Mouse (Mus musculus) kidney, postnatal 0 days (tissue): ENCODE measurements around the gene Olfr229. TPM values are rescaled to one million over a fixed set of nuclear protein-coding genes. Genes with fewer than 3 reads are reported as not detected.
"Not testable (repeated sequence)": the region's sequence is repeated elsewhere in the genome, so short reads cannot be mapped to it uniquely, and the experiment has no call there.

Source experiments
- ATAC-seq: fragments of 200-750 bp; cut with Nextera tagmentation; replicated peaks from 2 replicates; pipeline ENCODE4 v1.8.0; 2017; ENCODE audit warnings: low read depth, moderate number of reproducible peaks, moderate TSS enrichment, moderate library complexity; ENCODE audit not compliant: low FRiP score
- DNase-seq: peaks from one replicate; pipeline ENCODE4 v3.0.0-alpha.2; 2016; ENCODE audit warnings: low spot score
- H3K27ac ChIP-seq: fragments of 300-500 bp; sonication (generic); 2 replicates; pipeline ENCODE4 v1.5.1; 2014; ENCODE audit warnings: mild to moderate bottlenecking
- H3K27me3 ChIP-seq: fragments of 300-500 bp; sonication (generic); 2 replicates; pipeline ENCODE4 v1.6.1; 2014; ENCODE audit warnings: low read length, mixed read lengths; ENCODE audit not compliant: insufficient read depth
- H3K36me3 ChIP-seq: fragments of 300-500 bp; sonication (generic); 2 replicates; pipeline ENCODE4 v1.6.1; 2014; ENCODE audit warnings: low read length, mixed read lengths; ENCODE audit not compliant: insufficient read depth
- H3K4me1 ChIP-seq: fragments of 300-500 bp; sonication (generic); replicated peaks from 2 replicates; pipeline ENCODE4 v1.6.1; 2014; ENCODE audit warnings: antibody characterized with exemption, low read length, mixed read lengths; ENCODE audit not compliant: insufficient read depth
- H3K4me2 ChIP-seq: fragments of 300-500 bp; sonication (generic); 2 replicates; pipeline ENCODE4 v1.6.1; 2014; ENCODE audit warnings: mild to moderate bottlenecking, low read length, moderate library complexity, mixed read lengths
- H3K4me3 ChIP-seq: fragments of 300-500 bp; sonication (generic); replicated peaks from 2 replicates; pipeline ENCODE4 v1.5.1; 2014; ENCODE audit warnings: low read depth, low read length
- H3K9ac ChIP-seq: fragments of 300-500 bp; sonication (generic); 2 replicates; pipeline ENCODE4 v1.6.1; 2014; ENCODE audit warnings: low read depth, low read length
- H3K9me3 ChIP-seq: fragments of 300-500 bp; sonication (generic); replicated peaks from 2 replicates; pipeline ENCODE4 v1.6.1; 2016; ENCODE audit warnings: low read length, inconsistent platforms, mixed read lengths
- CTCF ChIP-seq: IDR thresholded peaks from 2 replicates; pipeline ENCODE4 v1.5.1; 2016; ENCODE audit warnings: antibody characterized with exemption, low read depth, mild to moderate bottlenecking, moderate library complexity
- WGBS: fragments of 180-500 bp; shearing (Covaris S2); extraction: QIAGEN DNeasy Blood & Tissue Kit; methylation state at CpG from one replicate; pipeline ENCODE4 v1.1.7; 2014; 5-methylcytosine and 5-hydroxymethylcytosine counted together
- polyA plus RNA-seq: library from polyadenylated mRNA; unstranded; fragments of >200 nt; fragmentation: Nextera tagmentation; extraction: Ambion mirVana; gene quantifications from 2 replicates; pipeline ENCODE4 v1.2.1, GENCODE M21; 2015

Olfr229 gene
- polyA plus RNA-seq, 1 experiment from 2014 or later: not detected

GRCm38 (mm10) chr9:39937201-39937600 is 30.1 kb downstream of the Olfr229 start, which contains the start of gene Olfr974:
Olfr974 (plus strand) TSS chr9:39937501.
- Histone ChIP-seq H3K27me3 (no peaks in the 10 kb centered on the region), H3K9me3 (no peaks in the 10 kb centered on the region), H3K9ac (no peak within 1 kb of the TSS), H3K27ac (no peak within 1 kb of the TSS), H3K36me3 (no peaks in the 10 kb centered on the region), H3K4me1 (no peaks in the 10 kb centered on the region), H3K4me2 (no peak within 1 kb of the TSS), H3K4me3 (no peak within 1 kb of the TSS)
- no peak for DNase-seq
- TF ChIP-seq CTCF: no peak
- 92% methylated on average over 1 of the region's 1 CpGs for WGBS
- ATAC-seq: no peak

GRCm38 (mm10) chr9:39951946-39952345 is 44.8 kb downstream of the Olfr229 start, which contains the start of gene Olfr975:
Olfr975 (minus strand) TSS chr9:39952046.
- no peak within 1 kb of the TSS for H3K27ac ChIP-seq
- no peak within 1 kb of the TSS for H3K4me3 ChIP-seq
- H3K4me1 ChIP-seq: no peaks in the 10 kb centered on the region
- H3K4me2 ChIP-seq: no peak within 1 kb of the TSS
- DNase-seq: no peak
- H3K9ac ChIP-seq: no peak within 1 kb of the TSS
- 53% methylated on average over 1 of the region's 1 CpGs for WGBS
- no peak for TF ChIP-seq CTCF
- no peaks in the 10 kb centered on the region for H3K27me3 ChIP-seq
- H3K36me3 ChIP-seq: no peaks in the 10 kb centered on the region
- no peak for ATAC-seq
- no peaks in the 10 kb centered on the region for H3K9me3 ChIP-seq

- DNase-seq, H3K4me3 ChIP-seq, H3K36me3 ChIP-seq, H3K4me2 ChIP-seq, ATAC-seq, H3K9ac ChIP-seq, H3K27ac ChIP-seq, H3K4me1 ChIP-seq, H3K27me3 ChIP-seq, H3K9me3 ChIP-seq: not testable (repeated sequence)
- 80% methylated on average over 6 of the region's 9 CpGs for WGBS
Observed at GRCm38 (mm10) chr9:39961033-39961432, 53.9 kb downstream of the Olfr229 start, which contains the start of gene Olfr976. Olfr976 (minus strand) TSS chr9:39961133.

Other genes starting within 250 kb of the Olfr229 start
- gene Olfr963, start 240.1 kb upstream of the Olfr229 start, polyA plus RNA-seq: not detected in 2 replicates
- gene Olfr149, start 200.2 kb upstream of the Olfr229 start, polyA plus RNA-seq: not detected in 2 replicates
- gene Olfr965, start 196.0 kb upstream of the Olfr229 start, polyA plus RNA-seq: not detected in 2 replicates
- not detected in 2 replicates for gene Olfr150, start 176.4 kb upstream of the Olfr229 start, polyA plus RNA-seq
- not detected in 2 replicates for gene Olfr967, start 161.1 kb upstream of the Olfr229 start, polyA plus RNA-seq
- gene Olfr968, start 124.1 kb upstream of the Olfr229 start, polyA plus RNA-seq: not detected in 2 replicates
- not detected in 2 replicates for gene Olfr969, start 116.4 kb upstream of the Olfr229 start, polyA plus RNA-seq
- gene Olfr970, start 98.5 kb upstream of the Olfr229 start, polyA plus RNA-seq: not detected in 2 replicates
- gene Olfr971, start 70.5 kb upstream of the Olfr229 start, polyA plus RNA-seq: not detected in 2 replicates
- not detected in 2 replicates for gene Olfr972, start 40.9 kb upstream of the Olfr229 start, polyA plus RNA-seq
- not detected in 2 replicates for gene Olfr974, start 30.2 kb downstream of the Olfr229 start, polyA plus RNA-seq
- not detected in 2 replicates for gene Olfr975, start 44.7 kb downstream of the Olfr229 start, polyA plus RNA-seq
- not detected in 2 replicates for gene Olfr976, start 53.8 kb downstream of the Olfr229 start, polyA plus RNA-seq
- not detected in 2 replicates for gene Olfr978, start 84.8 kb downstream of the Olfr229 start, polyA plus RNA-seq
- gene Olfr979, start 96.1 kb downstream of the Olfr229 start, polyA plus RNA-seq: not detected in 2 replicates
- gene Olfr980, start 102.2 kb downstream of the Olfr229 start, polyA plus RNA-seq: not detected in 2 replicates
- gene Olfr981, start 114.1 kb downstream of the Olfr229 start, polyA plus RNA-seq: not detected in 2 replicates
- not detected in 2 replicates for gene Olfr982, start 166.5 kb downstream of the Olfr229 start, polyA plus RNA-seq
- gene Olfr983, start 186.3 kb downstream of the Olfr229 start, polyA plus RNA-seq: not detected in 2 replicates
- gene Olfr984, start 206.9 kb downstream of the Olfr229 start, polyA plus RNA-seq: not detected in 2 replicates
- gene Olfr985, start 222.8 kb downstream of the Olfr229 start, polyA plus RNA-seq: not detected in 2 replicates
- not detected in 2 replicates for gene Tmem225, start 240.8 kb downstream of the Olfr229 start, polyA plus RNA-seq